Mouse (Mus musculus) gastrocnemius, postnatal 14 days (tissue): ENCODE measurements around the gene Srcin1. TPM values are rescaled to one million over a fixed set of nuclear protein-coding genes. Genes with fewer than 3 reads are reported as not detected.

Source experiments
- DNase-seq: peaks from one replicate; pipeline ENCODE4 v3.0.0; 2021; ENCODE audit warnings: mixed read lengths
- intact Hi-C: fragments of 180-260 bp; cut with DNase I; formaldehyde crosslinking; loops from one replicate; pipeline ENCODE4 v1.15.1; 2025; ENCODE audit warnings: low total_unique reads
- long read RNA-seq, 2 experiments: library from polyadenylated mRNA; stranded (forward); transcript quantifications; one replicate each; pipeline ENCODE4 v2.0.0; 2021
- total RNA-seq, 2 experiments: library from RNA; stranded (reverse); gene quantifications; 2 replicates each; pipeline ENCODE4 v1.2.3; 2021

Gene Srcin1
- under 1 TPM; 0.51 to 0.64 TPM for total RNA-seq
- long read RNA-seq, experiment 1, result 0 reads
- long read RNA-seq, experiment 2, partial matches to known transcripts, result 0 of 1 reads
- long read RNA-seq, experiment 2, other reads (novel, unspliced or antisense), result 1 of 1 reads

DNA sequence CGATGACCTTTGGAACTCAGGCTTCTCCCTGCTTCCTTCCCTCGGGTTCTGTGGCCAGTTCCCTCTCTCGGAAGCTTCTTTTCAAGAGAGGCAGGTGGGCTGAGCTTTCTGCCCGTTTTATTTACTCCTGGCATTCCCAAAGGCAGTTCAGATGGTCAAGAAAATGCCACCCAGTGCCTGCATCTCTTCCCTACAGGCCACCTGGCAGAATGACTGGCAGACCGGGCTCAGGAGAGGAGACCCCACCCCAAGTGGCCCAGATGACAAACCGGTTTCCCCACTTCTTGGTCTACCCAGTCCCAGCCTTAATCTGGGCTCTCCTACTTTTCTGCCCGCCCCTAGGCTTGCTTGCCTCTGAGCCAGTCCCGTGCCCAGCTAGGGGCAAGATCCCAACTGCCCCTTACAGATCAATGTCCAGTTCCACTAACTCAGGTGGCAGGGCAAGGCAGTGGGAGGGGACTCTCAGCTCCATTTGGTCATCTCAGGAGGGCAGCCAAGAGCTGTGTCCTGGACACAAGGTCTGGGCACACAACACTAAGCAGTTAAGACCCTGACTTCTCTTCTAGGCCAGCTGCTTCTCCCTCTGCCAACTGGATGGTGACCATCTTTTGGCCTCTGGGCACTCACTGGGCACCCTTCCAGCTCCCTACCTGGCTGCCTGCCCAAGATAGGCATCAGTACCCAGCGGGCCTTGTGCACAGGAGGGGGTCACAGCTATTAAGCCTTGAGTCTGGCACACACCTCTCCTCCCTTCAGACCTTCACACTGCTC is at the start of gene Srcin1:
TSS of gene Srcin1 (minus strand) at position 51 of the 771 bp plus-strand sequence.
- peak; percentile 51 for DNase-seq
- intact Hi-C loops, result loop anchor here (5.0 to 10.0 kb wide), 2 partner anchors 41 to 92 kb away; no protein-coding TSS in a partner anchor

DNA sequence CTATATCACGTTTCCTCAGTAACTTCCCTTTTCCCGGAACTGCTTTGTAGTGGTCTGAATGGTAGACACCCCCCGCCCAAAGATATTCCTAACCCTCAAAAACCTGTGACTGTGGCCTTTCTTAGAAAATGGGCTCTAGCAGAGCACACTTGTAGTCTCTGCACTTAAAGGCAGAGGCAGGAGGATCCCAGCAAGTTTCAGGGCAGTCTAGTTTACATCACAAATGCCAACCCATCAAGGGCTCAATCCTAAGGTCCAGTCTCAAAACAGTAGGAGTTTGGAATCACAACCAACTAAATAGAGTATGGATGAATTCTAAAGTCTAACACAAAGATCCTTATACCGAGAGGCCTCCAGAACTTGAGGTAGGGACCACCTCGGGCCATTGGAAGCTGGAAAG is 49.6 kb upstream of the Srcin1 start:
- intact Hi-C loops, result no loop called here
- DNase-seq, result no peak

DNA sequence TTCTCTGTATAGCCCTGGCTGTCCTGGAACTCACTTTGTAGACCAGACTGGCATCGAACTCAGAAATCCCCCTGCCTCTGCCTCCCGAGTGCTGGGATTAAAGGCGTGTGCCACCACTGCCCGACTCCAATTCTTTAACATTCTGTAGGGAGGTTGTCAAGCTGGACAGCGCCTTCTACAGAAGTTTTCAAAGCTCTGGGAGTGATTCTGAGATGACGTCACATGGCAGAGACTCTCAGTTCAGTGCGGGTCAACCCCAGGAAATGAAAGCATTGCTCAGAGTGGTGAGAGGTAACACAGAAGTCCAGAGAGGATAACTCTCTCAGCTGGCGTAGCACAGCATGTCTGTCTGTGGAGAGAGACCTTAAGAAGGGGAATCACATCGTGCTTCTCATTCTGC is 47.2 kb upstream of the Srcin1 start:
- DNase-seq, result no peak
- intact Hi-C loops, result loop anchor here (5.0 kb wide), 1 partner anchor 146 kb away; no protein-coding TSS in a partner anchor

DNA sequence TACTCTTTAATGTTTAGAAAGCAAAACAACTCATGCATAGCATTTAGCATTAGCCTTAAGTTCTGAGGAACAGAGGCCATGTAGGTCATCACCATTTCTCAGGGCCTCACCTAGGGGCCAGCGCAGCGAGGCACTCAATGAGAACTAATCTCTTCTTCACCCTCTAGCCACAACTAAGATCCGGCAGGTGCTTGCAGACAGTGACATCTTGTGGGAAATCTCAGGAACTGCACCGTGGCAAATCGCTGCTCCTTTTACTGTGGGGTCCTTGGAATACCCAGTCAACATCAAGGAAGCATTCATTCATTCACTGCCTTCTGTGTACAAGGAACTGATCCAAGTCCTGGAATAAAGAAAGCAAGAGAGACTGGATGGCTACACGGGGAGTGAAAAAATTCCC is 46.5 kb upstream of the Srcin1 start:
- intact Hi-C loops, result loop anchor here (5.0 kb wide), 1 partner anchor 145 kb away; no protein-coding TSS in a partner anchor
- DNase-seq, result peak; percentile 37

DNA sequence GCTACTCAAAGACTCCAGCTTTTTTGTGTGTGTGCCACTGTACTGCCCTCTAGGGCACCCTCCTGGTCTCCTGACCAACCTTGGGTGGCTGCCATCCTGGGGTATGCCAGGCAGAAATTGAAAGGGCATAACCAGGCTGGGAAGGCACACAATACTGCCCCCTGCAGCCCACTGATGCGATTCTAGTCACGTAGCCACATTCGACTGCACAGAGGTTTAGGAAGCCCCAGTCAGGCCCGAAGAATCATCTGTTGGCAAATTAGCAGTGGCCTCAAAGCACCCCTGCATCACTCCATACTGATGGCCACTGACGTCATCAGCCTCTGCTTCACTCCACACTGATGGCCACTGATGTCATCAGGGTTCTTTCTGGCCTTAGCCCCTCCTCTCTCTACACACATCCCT is 43.4 kb upstream of the Srcin1 start:
- peak; percentile 64 for DNase-seq

DNA sequence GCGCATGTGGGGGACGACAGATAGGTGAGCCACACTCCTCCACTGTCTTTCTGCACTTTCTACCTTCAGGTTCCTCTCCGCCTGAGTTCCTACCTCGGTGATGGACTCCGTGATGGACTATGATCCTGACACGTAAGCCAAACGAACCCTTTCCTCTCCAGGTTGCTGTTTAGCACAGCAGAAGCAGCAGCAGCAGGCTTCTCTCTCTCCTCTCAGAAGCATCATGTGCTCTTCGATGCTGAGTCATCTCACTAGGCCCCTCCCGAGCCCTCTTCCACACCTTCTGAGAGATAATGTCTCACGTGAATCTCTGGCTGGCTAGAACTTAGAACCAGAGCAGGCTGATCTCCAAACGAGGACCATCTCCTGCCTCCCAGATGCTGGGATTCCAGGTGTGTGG is 42.4 kb upstream of the Srcin1 start:
- intact Hi-C loops, result loop anchor here (5.0 kb wide), 3 partner anchors 41 to 126 kb away; partner anchors contain the start of gene Srcin1
- DNase-seq, result no peak

More for the DNA sequence above, 43.4 kb upstream of the Srcin1 start:
- intact Hi-C loops, result loop anchor here (5.0 kb wide), 3 partner anchors 42 to 127 kb away; partner anchors contain the start of gene Srcin1

DNA sequence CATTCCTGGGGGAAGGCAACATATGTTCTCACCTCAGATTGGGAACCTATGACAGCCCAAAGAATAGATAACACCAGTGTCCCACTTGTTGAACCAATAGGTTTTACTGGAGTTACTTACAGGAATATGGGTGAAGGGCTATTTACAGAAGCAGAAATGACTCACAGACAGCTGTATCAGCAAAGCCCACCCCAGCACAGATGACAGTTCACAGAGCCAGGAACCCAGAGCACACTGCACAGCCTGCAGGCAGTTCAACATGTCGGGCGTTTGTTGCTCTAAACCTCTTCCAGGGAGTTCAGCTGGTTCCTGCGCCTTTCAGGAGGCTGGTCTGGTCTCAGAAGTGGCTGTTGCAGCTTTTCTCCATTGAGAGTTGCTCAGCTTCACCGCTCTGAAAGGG is 39.3 kb upstream of the Srcin1 start:
- no peak for DNase-seq
- intact Hi-C loops, result loop anchor here (5.0 kb wide), 3 partner anchors 38 to 123 kb away; partner anchors contain the start of gene Srcin1

DNA sequence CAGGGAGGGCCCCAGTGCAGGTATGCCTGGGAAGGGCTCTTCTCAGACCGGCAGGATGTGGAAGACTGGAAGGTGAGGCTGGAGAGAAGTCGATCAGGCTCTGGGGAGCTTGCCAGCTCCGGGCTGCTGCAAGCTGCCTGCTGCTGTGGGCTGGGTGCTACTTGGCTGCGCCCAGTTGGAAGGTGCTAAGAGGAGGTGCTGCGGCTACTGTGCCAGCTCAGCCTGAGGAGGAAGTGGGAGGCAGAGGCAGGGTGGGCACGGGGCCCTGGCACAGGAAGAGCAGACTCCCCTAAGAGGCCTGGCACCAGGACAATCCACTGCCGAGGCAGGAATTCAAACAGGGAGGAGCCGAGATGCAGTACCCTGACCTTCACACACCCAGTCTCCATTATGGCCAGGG is 35.1 kb upstream of the Srcin1 start:
- intact Hi-C loops, result no loop called here
- DNase-seq, result no peak

DNA sequence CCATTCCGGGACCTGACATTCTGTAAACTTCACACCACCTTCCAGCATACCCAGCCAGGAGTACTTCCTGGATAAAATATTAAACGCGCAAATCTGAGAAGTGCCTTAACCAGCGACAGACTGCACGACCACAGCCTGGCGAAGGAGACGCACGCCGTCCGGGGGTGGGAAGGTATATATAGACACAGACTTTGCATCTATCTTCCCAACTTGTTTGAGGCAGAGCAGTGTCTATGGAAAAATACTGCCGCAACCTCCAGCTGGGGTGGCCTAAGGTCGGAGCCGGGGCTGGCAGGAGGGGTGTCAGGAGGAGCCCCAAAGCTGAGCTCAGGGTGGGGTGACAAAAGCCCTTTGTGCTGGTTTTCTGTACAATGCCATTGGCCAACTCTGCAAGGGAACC is 33.8 kb upstream of the Srcin1 start:
- no peak for DNase-seq
- intact Hi-C loops, result no loop called here

DNA sequence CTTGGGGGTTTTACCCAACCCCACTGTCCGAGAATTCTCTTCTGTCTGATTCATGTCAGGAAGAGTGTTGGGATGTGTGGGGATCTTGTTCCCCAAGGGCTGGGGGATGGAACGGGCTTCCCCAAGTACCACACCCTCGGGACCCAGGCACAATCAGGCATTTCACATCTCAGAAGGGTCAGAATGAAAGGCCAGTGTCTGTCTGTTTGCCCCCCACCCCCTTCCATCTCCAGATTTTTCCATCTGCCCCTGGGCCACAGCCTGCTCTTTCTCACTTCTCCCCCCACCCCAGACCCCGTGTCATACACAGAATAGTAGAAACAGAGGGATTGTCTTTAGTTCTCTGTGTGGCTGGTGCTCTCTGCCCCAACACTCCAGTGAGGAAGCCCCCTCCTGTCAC is 32.9 kb upstream of the Srcin1 start:
- no peak for DNase-seq
- intact Hi-C loops, result no loop called here

DNA sequence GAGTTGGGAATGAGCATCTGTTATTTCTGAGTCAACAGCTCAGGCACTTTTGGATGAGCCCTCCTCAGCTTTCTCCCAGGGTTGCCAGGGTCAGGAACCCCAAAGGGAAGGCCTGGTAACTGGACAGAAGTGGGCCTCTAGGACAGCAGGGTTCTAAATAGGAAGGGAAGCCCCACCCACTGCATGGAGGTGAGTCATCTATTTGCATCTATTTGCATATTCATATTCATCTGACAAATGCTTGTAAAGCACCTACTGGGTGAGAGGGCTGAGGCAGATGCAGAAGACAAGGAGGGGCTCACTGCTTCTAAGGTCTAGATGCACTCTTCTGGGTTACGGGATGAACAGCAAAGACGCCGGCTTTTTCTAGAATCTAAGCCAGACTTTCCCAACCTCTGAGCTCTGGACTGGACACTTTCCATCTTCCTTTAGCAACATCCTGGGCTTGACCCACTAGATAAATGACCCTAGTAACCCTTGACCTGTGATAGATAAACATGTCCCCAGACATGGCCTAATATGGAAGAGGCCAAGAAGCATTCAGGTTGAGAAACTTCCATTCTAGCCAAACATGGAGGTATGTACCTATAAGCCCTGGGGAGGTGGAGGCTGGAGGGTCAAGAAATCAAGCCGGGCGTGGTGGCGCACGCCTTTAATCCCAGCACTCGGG is 31.2 kb upstream of the Srcin1 start:
- intact Hi-C loops, result no loop called here
- DNase-seq, result no peak

DNA sequence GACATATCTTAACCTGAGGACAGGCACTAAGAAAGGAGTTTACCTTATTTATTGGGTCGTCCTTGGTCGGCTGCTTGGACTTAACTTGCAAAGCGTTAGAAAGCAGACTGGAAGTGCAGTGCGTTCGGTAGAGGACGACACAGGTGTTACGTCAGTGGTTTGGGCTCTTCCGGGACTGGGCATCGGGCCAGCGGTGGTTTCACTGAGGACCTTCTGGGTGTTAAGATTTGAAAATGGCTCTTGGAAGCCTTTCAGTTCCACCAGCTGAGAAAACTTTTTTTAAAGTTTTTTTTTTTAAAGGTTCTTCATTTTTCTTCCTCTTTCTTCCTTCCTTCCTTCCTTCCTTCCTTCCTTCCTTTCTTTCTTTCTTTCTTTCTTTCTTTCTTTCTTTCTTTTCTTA is 27.9 kb upstream of the Srcin1 start:
- intact Hi-C loops, result no loop called here
- peak; percentile 27 for DNase-seq

DNA sequence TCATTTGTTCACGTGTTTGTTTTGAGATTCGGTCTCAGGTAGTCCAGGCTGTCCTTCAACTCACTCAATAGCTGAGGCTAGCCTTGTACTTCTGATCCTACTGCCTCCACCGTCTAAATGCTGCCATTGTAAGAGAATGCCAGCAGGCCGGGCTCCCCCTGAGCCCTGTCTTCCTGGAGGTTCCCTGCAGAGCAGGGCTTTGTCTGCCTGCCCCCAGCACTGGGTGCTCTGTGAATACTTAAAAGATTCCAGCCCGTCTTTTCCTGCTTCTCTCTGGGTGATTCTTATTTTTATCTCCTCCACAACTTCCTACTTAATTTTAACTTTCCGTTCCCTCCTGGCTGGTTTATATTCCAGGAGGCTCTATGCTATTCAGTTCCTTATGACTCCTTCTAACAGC is 26.2 kb upstream of the Srcin1 start:
- intact Hi-C loops, result no loop called here
- DNase-seq, result no peak

DNA sequence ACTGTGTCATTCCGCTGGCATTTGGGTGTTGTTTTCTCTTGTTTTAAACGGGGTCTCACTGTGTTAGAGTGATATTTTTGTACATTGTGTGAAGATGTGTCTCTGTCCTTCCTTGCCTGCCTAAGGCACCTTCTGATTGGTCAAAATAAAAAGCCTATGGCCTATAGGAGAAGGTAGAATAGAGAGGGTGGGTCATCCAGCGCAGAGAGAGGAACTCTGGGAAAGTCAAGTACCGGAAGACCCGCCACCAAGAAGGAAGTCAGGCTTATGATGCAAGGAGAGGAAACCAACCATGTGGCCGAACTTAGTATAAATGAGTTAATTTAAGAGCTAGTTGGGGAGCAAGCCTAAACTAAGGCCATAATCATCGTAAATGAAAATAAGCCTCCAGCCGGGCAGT is 23.1 kb upstream of the Srcin1 start:
- DNase-seq, result no peak
- intact Hi-C loops, result no loop called here

DNA sequence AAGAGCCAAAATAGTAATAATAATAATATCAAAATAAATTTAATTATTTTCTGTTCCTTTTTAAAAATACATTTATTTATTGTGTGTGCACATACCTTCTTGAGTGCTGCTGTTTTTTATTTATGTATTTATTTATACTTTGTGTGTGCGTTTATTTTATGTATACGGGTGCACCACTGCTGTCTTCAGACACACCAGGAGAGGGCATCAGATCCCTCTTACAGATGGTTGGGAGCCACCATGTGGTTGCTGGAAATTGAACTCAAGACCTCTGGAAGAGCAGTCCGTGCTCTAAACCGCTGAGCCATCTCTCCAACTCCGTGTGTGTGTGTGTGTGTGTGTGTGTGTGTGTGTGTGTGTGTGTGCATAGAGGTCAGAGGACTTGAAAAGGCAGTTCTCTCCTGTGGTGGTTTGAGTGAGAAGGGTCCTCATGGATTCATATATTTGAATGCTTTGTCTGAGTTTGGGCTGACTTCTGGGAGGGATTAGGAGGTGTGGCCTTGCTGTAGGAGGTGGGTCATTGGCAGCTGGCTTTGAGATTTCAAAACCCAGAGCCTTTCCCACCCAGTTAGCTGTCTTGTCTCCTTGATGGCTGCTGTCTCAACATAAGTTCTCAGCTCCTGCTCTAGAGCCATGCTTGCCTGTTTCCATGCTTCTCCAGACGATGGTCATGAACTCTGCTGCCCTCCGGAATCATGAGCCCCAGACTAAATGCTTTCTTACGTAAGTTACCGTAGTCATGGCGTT is 22.1 kb upstream of the Srcin1 start:
- DNase-seq, result no peak
- intact Hi-C loops, result no loop called here

DNA sequence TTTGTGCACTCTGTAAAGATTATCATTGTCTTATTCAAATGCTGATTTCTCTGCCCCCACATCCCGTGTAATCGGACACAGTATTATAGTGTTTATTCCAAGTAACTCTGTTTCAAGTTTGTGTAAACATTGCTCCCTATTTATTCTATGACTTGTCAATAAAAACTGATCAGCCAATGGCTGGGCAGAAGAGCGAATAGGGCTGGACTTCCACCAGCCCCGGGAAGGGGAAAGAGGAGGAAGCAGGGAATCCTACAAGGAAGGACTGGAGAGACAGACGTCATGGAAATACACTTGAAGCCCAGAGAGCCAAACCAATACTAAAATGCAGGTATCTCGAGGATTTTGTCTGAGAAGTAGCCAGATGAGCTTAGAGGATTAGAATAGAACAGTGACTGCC is 18.1 kb upstream of the Srcin1 start:
- intact Hi-C loops, result no loop called here

DNA sequence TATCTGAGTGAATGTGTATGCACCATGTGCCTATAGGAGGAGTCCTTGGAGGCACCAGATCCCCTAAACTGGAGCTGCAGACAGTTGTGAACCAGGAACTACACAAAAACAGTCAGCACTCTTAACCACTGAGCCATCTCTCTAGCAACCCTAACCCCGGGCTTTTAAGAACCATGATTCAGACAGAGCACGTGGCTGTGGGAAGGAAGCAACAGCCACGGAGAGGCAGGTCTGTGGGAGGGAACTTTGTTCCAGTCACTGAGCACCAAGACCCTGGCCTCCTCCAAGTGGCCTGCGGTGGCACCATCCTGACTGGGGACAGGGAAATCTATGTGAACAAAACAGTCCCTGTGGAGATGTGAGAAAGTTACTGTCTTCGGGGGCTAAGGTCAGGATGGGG is 15.9 kb upstream of the Srcin1 start:
- intact Hi-C loops, result no loop called here
- DNase-seq, result no peak

More for the DNA sequence above, 18.1 kb upstream of the Srcin1 start:
- DNase-seq, result no peak

DNA sequence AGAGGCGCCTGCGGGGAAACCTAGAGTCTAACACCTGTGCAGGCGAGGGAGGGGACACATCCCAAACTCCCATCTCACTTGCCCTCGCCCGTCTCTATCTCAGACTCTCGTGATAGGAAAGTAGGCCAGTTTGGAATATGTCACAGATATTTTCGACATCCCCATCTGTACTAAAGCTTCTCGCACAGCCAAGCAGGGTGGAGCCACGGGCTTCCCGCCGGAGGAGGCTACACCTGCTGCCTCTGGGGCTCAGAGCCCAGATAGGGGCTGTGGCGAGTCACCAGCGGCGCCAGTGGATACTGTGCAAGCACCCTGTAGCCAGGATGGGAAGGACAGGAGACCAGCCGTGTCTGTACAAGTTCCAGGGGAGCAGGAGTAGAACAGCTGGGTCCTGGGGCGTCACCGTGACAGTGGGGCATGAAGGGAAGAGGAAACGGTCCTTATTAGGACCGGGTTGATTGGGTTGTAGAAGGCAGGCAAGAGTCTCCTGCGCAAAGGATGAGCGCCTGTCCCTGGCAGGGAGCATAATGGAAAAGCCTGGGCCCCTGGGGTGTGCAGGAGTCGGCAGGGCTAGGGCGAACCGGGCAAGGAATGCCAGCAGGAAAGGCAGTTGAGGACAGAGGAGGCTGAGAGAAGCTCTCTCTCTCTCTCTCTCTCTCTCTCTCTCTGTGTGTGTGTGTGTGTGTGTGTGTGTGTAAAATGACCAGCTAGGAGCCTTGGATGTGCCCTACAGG is 14.4 kb upstream of the Srcin1 start:
- intact Hi-C loops, result no loop called here
- DNase-seq, result no peak

DNA sequence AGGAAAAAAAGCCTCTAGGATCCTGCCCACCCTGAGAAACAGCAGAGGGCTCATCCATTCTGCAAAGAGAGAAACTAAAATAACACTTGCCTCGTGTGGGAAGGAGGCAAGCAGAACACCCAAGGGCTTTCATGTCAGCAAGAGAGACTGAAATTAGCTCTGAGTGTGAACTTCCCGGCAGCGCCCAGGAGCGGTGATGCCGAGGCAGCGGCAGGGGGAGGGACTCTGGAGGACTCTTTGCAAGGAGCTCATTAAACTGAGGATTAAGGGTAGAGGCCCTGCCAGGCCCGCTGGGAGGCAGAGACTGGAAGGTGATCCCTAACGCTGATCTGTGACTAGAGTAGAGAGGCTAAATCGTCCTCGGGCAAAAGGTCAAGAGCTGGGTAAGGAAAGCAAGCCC is 13.2 kb upstream of the Srcin1 start:
- intact Hi-C loops, result no loop called here
- DNase-seq, result no peak
